ENCODE assay signal across 12 mouse cellular contexts in the genomic region with DNA sequence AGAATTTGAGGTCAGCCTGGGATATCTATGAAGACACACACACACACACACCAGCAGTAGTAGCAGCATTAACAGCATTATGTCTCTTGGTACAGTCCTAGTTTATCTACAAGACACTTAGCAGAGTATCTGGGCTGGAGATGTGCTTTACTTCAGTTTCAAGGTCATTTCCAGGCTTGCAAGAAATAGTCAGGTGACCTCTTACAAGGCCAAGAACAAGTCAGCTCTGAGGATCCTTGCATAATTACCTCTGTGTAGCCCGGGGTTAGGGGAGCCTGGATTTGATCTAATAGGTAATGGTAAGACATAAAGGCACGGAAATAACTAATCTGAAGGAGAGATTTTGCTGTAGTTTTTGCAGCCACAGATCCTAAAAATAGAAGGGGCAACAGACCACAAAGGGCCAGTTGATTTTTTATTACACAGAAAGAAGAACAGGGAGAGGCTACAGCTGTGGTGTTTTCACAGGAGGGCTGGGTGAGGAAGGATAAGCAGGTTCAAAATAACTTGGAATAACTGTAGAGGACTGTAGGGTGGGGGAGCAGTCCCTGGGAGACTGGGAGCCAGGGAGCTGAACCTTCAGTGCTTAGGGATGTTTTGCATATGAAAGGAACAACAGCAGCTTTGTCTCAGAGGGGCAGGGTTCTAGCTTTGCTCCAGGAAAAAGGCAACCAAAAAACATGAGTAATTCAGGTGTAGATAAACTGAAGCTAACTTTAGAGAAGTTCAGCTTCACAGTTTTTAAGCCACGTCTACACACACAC. TPM values are rescaled to one million over a fixed set of nuclear protein-coding genes. Genes with fewer than 3 reads are reported as not detected.
DNase-seq lines count a peak whose midpoint lies in the region; ATAC-seq and TF ChIP-seq lines count a peak whose summit lies in the region.
"Had no signal": no experiment of that assay in that cellular context is flagged by ENCODE, and none has a peak within 500 bp of the region (broad histone marks: within the 10 kb centered on the region; RNA-seq: fewer than 3 reads in every experiment).

No protein-coding gene starts in this region.

- no peaks in the 10 kb centered on the region for H3K36me3 ChIP-seq in kidney, adult 2 months (ENCODE audit: control insufficient read depth, insufficient read depth, low read length)
- H3K36me3 ChIP-seq in E14TG2a.4 (ENCODE audit: insufficient read depth, low read length): peaks cover 9% of the 10 kb centered on the region; the same call in 1 of the 2 replicates
- no peaks in the 10 kb centered on the region for H3K36me3 ChIP-seq in intestine, postnatal 0 days (ENCODE audit: control insufficient read depth, insufficient read depth)
- no peaks in the 10 kb centered on the region for H3K36me3 ChIP-seq in lung, postnatal 0 days (ENCODE audit: insufficient read depth, low read length)
- no peaks in the 10 kb centered on the region for H3K36me3 ChIP-seq in hindbrain, embryonic 12.5 days
- H3K36me3 ChIP-seq: hindbrain, embryonic 15.5 days had no signal

- H3K4me3 ChIP-seq in kidney, adult 2 months (ENCODE audit: insufficient read depth, low read depth, low read length): no peak overlapping the region
- H3K4me3 ChIP-seq in E14TG2a.4 (replicated peaks; ENCODE audit: low read length): 0 out of 2 replicates have a peak overlapping the region, but pooled peaks have one; percentile 5
- H3K4me3 ChIP-seq in intestine, postnatal 0 days (ENCODE audit: low read depth, low read length): no peak overlapping the region
- no peak overlapping the region for H3K4me3 ChIP-seq in lung, postnatal 0 days (ENCODE audit: low read depth, low read length)
- no peak overlapping the region for H3K4me3 ChIP-seq in hindbrain, embryonic 12.5 days
- H3K4me3 ChIP-seq: hindbrain, embryonic 15.5 days had no signal

- H3K4me2 ChIP-seq in intestine, postnatal 0 days (replicated peaks; ENCODE audit: low read depth): no peak overlapping the region
- no peak overlapping the region for H3K4me2 ChIP-seq in lung, postnatal 0 days (replicated peaks; ENCODE audit: low read depth, low read length)
- no peak overlapping the region for H3K4me2 ChIP-seq in hindbrain, embryonic 12.5 days (replicated peaks)
- H3K4me2 ChIP-seq: hindbrain, embryonic 15.5 days had no signal

- peaks cover 57% of the 10 kb centered on the region for H3K9me3 ChIP-seq in E14TG2a.4 (ENCODE audit: low read length)
- H3K9me3 ChIP-seq in intestine, postnatal 0 days (ENCODE audit: control insufficient read depth): no peaks in the 10 kb centered on the region
- H3K9me3 ChIP-seq in lung, postnatal 0 days (ENCODE audit: low read length): no peaks in the 10 kb centered on the region
- H3K9me3 ChIP-seq in hindbrain, embryonic 12.5 days (replicated peaks): no peaks in the 10 kb centered on the region
- H3K9me3 ChIP-seq: hindbrain, embryonic 15.5 days had no signal

- WGBS in kidney, adult 2 months: 23% methylated on average over 3 of the region's 3 CpGs
- 35% methylated on average over 3 of the region's 3 CpGs for WGBS in intestine, postnatal 0 days
- WGBS in lung, postnatal 0 days: 35% methylated on average over 3 of the region's 3 CpGs
- WGBS in hindbrain, embryonic 12.5 days: 39% methylated on average over 3 of the region's 3 CpGs

- no peak for TF ChIP-seq CTCF in kidney, adult 2 months (conservative IDR thresholded peaks at IDR 0.05; ENCODE audit: insufficient read depth, insufficient read length, low read depth, low read length)
- no peak for TF ChIP-seq CTCF in E14TG2a.4 (conservative IDR thresholded peaks at IDR 0.05; ENCODE audit: low read length)
- no peak for TF ChIP-seq CTCF in intestine, postnatal 0 days (IDR thresholded peaks at IDR 0.05; ENCODE audit: low read depth)
- TF ChIP-seq CTCF in lung, postnatal 0 days (IDR thresholded peaks at IDR 0.05): no peak

- H3K4me1 ChIP-seq in kidney, adult 2 months (ENCODE audit: control insufficient read depth, insufficient read depth, low read length): peaks cover 9% of the 10 kb centered on the region; the same call in 1 of the 2 replicates
- H3K4me1 ChIP-seq in E14TG2a.4 (replicated peaks; ENCODE audit: low read depth, low read length): peaks cover 46% of the 10 kb centered on the region
- H3K4me1 ChIP-seq in intestine, postnatal 0 days (replicated peaks; ENCODE audit: control insufficient read depth, insufficient read depth, low read length): 0 out of 2 replicates have a peak, but pooled peaks cover 3% of the 10 kb centered on the region
- no peaks in the 10 kb centered on the region for H3K4me1 ChIP-seq in lung, postnatal 0 days (ENCODE audit: insufficient read depth, low read depth, low read length)
- H3K4me1 ChIP-seq in hindbrain, embryonic 12.5 days: peaks cover 9% of the 10 kb centered on the region
- H3K4me1 ChIP-seq: hindbrain, embryonic 15.5 days had no signal

- no peak overlapping the region for H3K9ac ChIP-seq in intestine, postnatal 0 days (ENCODE audit: low read depth, low read length)
- H3K9ac ChIP-seq in lung, postnatal 0 days (replicated peaks; ENCODE audit: low read depth): no peak overlapping the region
- no peak overlapping the region for H3K9ac ChIP-seq in hindbrain, embryonic 12.5 days
- H3K9ac ChIP-seq: hindbrain, embryonic 15.5 days; liver, embryonic 14.5 days had no signal

- H3K27ac ChIP-seq in kidney, adult 2 months (ENCODE audit: insufficient read depth, low read depth, low read length): peak overlapping the region; percentile 19
- no peak overlapping the region for H3K27ac ChIP-seq in intestine, postnatal 0 days (ENCODE audit: low read depth, low read length)
- no peak overlapping the region for H3K27ac ChIP-seq in lung, postnatal 0 days (ENCODE audit: low read length)
- no peak overlapping the region for H3K27ac ChIP-seq in hindbrain, embryonic 12.5 days
- H3K27ac ChIP-seq: hindbrain, embryonic 15.5 days; liver, embryonic 14.5 days had no signal

- peak; percentile 10 for DNase-seq in kidney, adult 2 months
- DNase-seq in kidney, postnatal 25 days: no peak
- peak; percentile 95 for DNase-seq in ES-CJ7 (ENCODE audit: low read depth, low spot score)
- no peak for DNase-seq in lung, postnatal 0 days (ENCODE audit: low spot score)
- DNase-seq: adrenal gland, postnatal 14 days; lung, postnatal 36 days; spleen, adult 18-20 months had no signal

- 0 out of 2 replicates have a peak, but pooled peaks have one; percentile 25 for ATAC-seq in intestine, postnatal 0 days
- ATAC-seq in lung, postnatal 0 days: no peak
- ATAC-seq in hindbrain, embryonic 12.5 days (ENCODE audit: low FRiP score): no peak

- no peak for TF ChIP-seq POLR2A in kidney, adult 2 months (IDR thresholded peaks at IDR 0.05; ENCODE audit: low read depth, low read length)

- TF ChIP-seq EP300 in lung, postnatal 0 days (IDR thresholded peaks at IDR 0.05): no peak

- no peaks in the 10 kb centered on the region for H3K27me3 ChIP-seq in kidney, adult 2 months (replicated peaks; ENCODE audit: control insufficient read depth, insufficient read depth, low read length)
- no peaks in the 10 kb centered on the region for H3K27me3 ChIP-seq in E14TG2a.4 (ENCODE audit: insufficient read depth, low read length)
- no peaks in the 10 kb centered on the region for H3K27me3 ChIP-seq in intestine, postnatal 0 days (replicated peaks; ENCODE audit: control insufficient read depth, insufficient read depth, low read length)
- H3K27me3 ChIP-seq in lung, postnatal 0 days (replicated peaks; ENCODE audit: insufficient read depth, low read length): no peaks in the 10 kb centered on the region
- no peaks in the 10 kb centered on the region for H3K27me3 ChIP-seq in hindbrain, embryonic 12.5 days
- H3K27me3 ChIP-seq: hindbrain, embryonic 15.5 days had no signal

RNA-seq across cellular contexts. Expression of gene Rpl22l1, which starts 36.8 kb away (rescaled TPM):
- 6.0 and 14.8 TPM in 2 replicates for polyA plus RNA-seq in kidney, adult 2 months (2012; rRNA removed)
- 444 and 479 TPM in 2 replicates for polyA plus RNA-seq in intestine, postnatal 0 days (2015; fragmentation: Nextera tagmentation; extraction: Ambion mirVana)
- 279 and 306 TPM in 2 replicates for polyA plus RNA-seq in lung, postnatal 0 days (2015; fragmentation: Nextera tagmentation; extraction: Ambion mirVana)
- 300 and 365 TPM in 2 replicates for polyA plus RNA-seq in hindbrain, embryonic 12.5 days (2016; fragmentation: Nextera tagmentation; extraction: Ambion mirVana)

RNA-seq across cellular contexts. Expression of gene Gm1527, which starts 50.3 kb away (rescaled TPM):
- polyA plus RNA-seq in kidney, adult 2 months (2012; rRNA removed): not detected in 2 replicates
- polyA plus RNA-seq in intestine, postnatal 0 days (2015; fragmentation: Nextera tagmentation; extraction: Ambion mirVana): not detected in 2 replicates
- polyA plus RNA-seq in lung, postnatal 0 days (2015; fragmentation: Nextera tagmentation; extraction: Ambion mirVana): not detected in 2 replicates
- polyA plus RNA-seq in hindbrain, embryonic 12.5 days (2016; fragmentation: Nextera tagmentation; extraction: Ambion mirVana): not detected in 2 replicates
- polyA plus RNA-seq: hindbrain, embryonic 15.5 days; liver, embryonic 14.5 days had no signal

Comparison
In these comparisons a context has a peak if more than half of its experiments do, and no peak if none do; other contexts are left out.
1. DNase-seq: peak in kidney, adult 2 months (single experiment) and ES-CJ7 (single experiment); none in kidney, postnatal 25 days (0 of 2) and lung, postnatal 0 days (single experiment).
2. RNA of gene Rpl22l1, which starts 36.8 kb away (polyA plus RNA-seq): 444 to 479 TPM in intestine, postnatal 0 days, 300 to 365 TPM in hindbrain, embryonic 12.5 days and 279 to 306 TPM in lung, postnatal 0 days; 6.0 to 14.8 TPM in kidney, adult 2 months; every median in the first group is over 10 times any median in the second.